Mouse (Mus musculus): Measurements from ENCODE around the gene Pbx4. TPM values are rescaled to one million over a fixed set of nuclear protein-coding genes. Genes with fewer than 3 reads are reported as not detected.
A peak's percentile ranks its signal among the peaks of the same experiment; 100 is the strongest.

The Pbx4 gene
- polyA plus RNA-seq, 1 experiment = 20.3 TPM

- H3K27ac ChIP-seq (ENCODE audit: insufficient read depth, low read length) = no peak overlapping the region
- no peak overlapping the region for H3K4me3 ChIP-seq (replicated peaks; ENCODE audit: insufficient read depth, low read depth, low read length)
- DNase-seq = peak in 1 of 2 experiments; percentile 57
- H3K4me1 ChIP-seq (ENCODE audit: control insufficient read depth, insufficient read depth, low read length) = peaks cover 17% of the 10 kb centered on the region
- H3K27me3 ChIP-seq (ENCODE audit: control insufficient read depth, insufficient read depth, low read length) = no peaks in the 10 kb centered on the region; the same call in 1 of the 2 replicates
- TF ChIP-seq POLR2A (IDR thresholded peaks at IDR 0.05; ENCODE audit: borderline replicate concordance, insufficient read depth, low read length) (no peak), CTCF (IDR thresholded peaks at IDR 0.05; ENCODE audit: borderline replicate concordance, insufficient read depth, low read depth, low read length) (peak; percentile 58)
- 36% methylated on average over 19 of the region's 19 CpGs for WGBS
Measured at GRCm38 (mm10) chr8:69890813-69891241, 58.5 kb downstream of the Pbx4 start.

- DNase-seq = peak in 1 of 2 experiments; percentile 48
- H3K27ac ChIP-seq (ENCODE audit: insufficient read depth, low read length) = no peak overlapping the region
- peak; percentile 48; the same call in 1 of the 2 replicates for TF ChIP-seq CTCF (IDR thresholded peaks at IDR 0.05; ENCODE audit: borderline replicate concordance, insufficient read depth, low read depth, low read length)
- no peak for TF ChIP-seq POLR2A (IDR thresholded peaks at IDR 0.05; ENCODE audit: borderline replicate concordance, insufficient read depth, low read length)
Measured at GRCm38 (mm10) chr8:69893863-69894262, 61.6 kb downstream of the Pbx4 start.

GRCm38 (mm10) chr8:69894836-69895332 lies 62.6 kb downstream of the Pbx4 start:
- H3K4me3 ChIP-seq (replicated peaks; ENCODE audit: insufficient read depth, low read depth, low read length) = no peak overlapping the region
- no peak for DNase-seq
- peaks cover 23% of the 10 kb centered on the region for H3K4me1 ChIP-seq (ENCODE audit: control insufficient read depth, insufficient read depth, low read length)
- TF ChIP-seq CTCF (IDR thresholded peaks at IDR 0.05; ENCODE audit: borderline replicate concordance, insufficient read depth, low read depth, low read length) = no peak
- no peak for TF ChIP-seq POLR2A (IDR thresholded peaks at IDR 0.05; ENCODE audit: borderline replicate concordance, insufficient read depth, low read length)
- no peak overlapping the region for H3K27ac ChIP-seq (ENCODE audit: insufficient read depth, low read length)
- no peaks in the 10 kb centered on the region for H3K27me3 ChIP-seq (ENCODE audit: control insufficient read depth, insufficient read depth, low read length)
- 52% methylated on average over 6 of the region's 6 CpGs for WGBS

More at GRCm38 (mm10) chr8:69893863-69894262, 61.6 kb downstream of the Pbx4 start:
- 30% methylated on average over 17 of the region's 17 CpGs for WGBS
- Histone ChIP-seq H3K4me3 (replicated peaks; ENCODE audit: insufficient read depth, low read depth, low read length) (no peak overlapping the region), H3K27me3 (ENCODE audit: control insufficient read depth, insufficient read depth, low read length) (no peaks in the 10 kb centered on the region), H3K4me1 (ENCODE audit: control insufficient read depth, insufficient read depth, low read length) (peaks cover 23% of the 10 kb centered on the region)

- 33% methylated on average over 4 of the region's 4 CpGs for WGBS
- H3K27me3 ChIP-seq (ENCODE audit: control insufficient read depth, insufficient read depth, low read length) = no peaks in the 10 kb centered on the region
- DNase-seq = no peak
- no peak overlapping the region for H3K27ac ChIP-seq (ENCODE audit: insufficient read depth, low read length)
- peaks cover 25% of the 10 kb centered on the region for H3K4me1 ChIP-seq (ENCODE audit: control insufficient read depth, insufficient read depth, low read length)
- no peak overlapping the region for H3K4me3 ChIP-seq (replicated peaks; ENCODE audit: insufficient read depth, low read depth, low read length)
- no peak for TF ChIP-seq CTCF (IDR thresholded peaks at IDR 0.05; ENCODE audit: borderline replicate concordance, insufficient read depth, low read depth, low read length)
- TF ChIP-seq POLR2A (IDR thresholded peaks at IDR 0.05; ENCODE audit: borderline replicate concordance, insufficient read depth, low read length) = no peak
Measured at GRCm38 (mm10) chr8:69895772-69896451, 63.6 kb downstream of the Pbx4 start.

- Histone ChIP-seq H3K27me3 (ENCODE audit: control insufficient read depth, insufficient read depth, low read length) (no peaks in the 10 kb centered on the region), H3K4me1 (ENCODE audit: control insufficient read depth, insufficient read depth, low read length) (peaks cover 29% of the 10 kb centered on the region), H3K4me3 (replicated peaks; ENCODE audit: insufficient read depth, low read depth, low read length) (no peak overlapping the region), H3K27ac (ENCODE audit: insufficient read depth, low read length) (no peak overlapping the region)
- 73% methylated on average over 6 of the region's 6 CpGs for WGBS
- TF ChIP-seq POLR2A (IDR thresholded peaks at IDR 0.05; ENCODE audit: borderline replicate concordance, insufficient read depth, low read length) (no peak), CTCF (IDR thresholded peaks at IDR 0.05; ENCODE audit: borderline replicate concordance, insufficient read depth, low read depth, low read length) (no peak)
- DNase-seq = no peak
Measured at GRCm38 (mm10) chr8:69897857-69898256, 65.6 kb downstream of the Pbx4 start.

DNA sequence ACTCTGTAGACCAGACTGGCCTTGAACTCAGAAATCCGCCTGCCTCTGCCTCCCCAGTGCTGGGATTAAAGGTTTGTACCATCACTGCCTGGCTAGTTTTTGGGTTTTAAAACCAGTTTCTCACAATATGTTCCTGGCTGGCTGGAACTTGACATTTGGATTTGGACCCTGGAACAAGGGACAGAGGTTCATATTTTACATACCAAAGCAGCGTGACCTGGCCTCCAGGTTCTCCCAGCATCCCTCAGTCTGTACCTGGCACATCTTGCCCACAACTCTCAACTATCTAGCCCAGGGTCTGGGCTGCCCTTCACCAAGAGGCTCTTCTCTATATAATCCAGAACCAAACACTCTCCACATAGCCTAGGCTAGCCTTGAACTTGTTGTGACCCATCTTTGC lies 67.6 kb downstream of the Pbx4 start:
- TF ChIP-seq CTCF (IDR thresholded peaks at IDR 0.05; ENCODE audit: borderline replicate concordance, insufficient read depth, low read depth, low read length) (no peak), POLR2A (IDR thresholded peaks at IDR 0.05; ENCODE audit: borderline replicate concordance, insufficient read depth, low read length) (no peak)
- H3K27me3 ChIP-seq (ENCODE audit: control insufficient read depth, insufficient read depth, low read length) = no peaks in the 10 kb centered on the region
- 87% methylated on average over 2 of the region's 2 CpGs for WGBS
- no peak for DNase-seq
- peaks cover 24% of the 10 kb centered on the region for H3K4me1 ChIP-seq (ENCODE audit: control insufficient read depth, insufficient read depth, low read length)
- H3K4me3 ChIP-seq (replicated peaks; ENCODE audit: insufficient read depth, low read depth, low read length) = no peak overlapping the region
- H3K27ac ChIP-seq (ENCODE audit: insufficient read depth, low read length) = no peak overlapping the region

DNA sequence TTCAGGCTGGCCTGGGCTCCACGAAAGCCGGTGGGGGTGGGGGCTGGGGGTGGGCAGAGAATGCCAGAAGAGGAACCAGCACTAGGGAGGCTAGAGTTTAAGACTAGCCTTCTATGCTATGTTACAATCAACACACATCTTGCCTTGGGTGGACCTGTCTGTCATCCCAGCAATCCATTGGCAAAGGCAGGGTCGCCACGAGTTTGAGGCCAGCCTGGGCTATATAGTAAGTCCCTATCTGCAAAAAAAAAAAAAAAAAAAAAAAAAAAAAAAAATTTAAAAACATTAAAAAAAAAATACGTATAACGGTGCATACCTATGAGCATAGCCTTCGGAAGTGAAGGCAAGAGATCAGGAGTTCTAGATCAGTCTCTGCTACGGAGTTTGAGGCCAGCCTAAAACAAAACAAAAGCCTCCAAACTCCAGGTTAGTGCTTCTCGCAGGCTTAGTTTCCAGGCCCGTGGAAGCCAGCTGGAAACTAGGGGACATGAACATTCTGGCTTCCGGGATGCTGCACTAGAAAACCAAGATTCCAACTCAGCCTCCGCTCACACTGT lies 68.7 kb downstream of the Pbx4 start:
- peak overlapping the region; percentile 89 for H3K4me3 ChIP-seq (replicated peaks; ENCODE audit: insufficient read depth, low read depth, low read length)
- 9% methylated on average over 12 of the region's 12 CpGs for WGBS
- no peak for DNase-seq
- TF ChIP-seq CTCF (IDR thresholded peaks at IDR 0.05; ENCODE audit: borderline replicate concordance, insufficient read depth, low read depth, low read length) (no peak), POLR2A (IDR thresholded peaks at IDR 0.05; ENCODE audit: borderline replicate concordance, insufficient read depth, low read length) (no peak)
- no peaks in the 10 kb centered on the region for H3K27me3 ChIP-seq (ENCODE audit: control insufficient read depth, insufficient read depth, low read length)
- peaks cover 20% of the 10 kb centered on the region for H3K4me1 ChIP-seq (ENCODE audit: control insufficient read depth, insufficient read depth, low read length)
- peak overlapping the region; percentile 88 for H3K27ac ChIP-seq (ENCODE audit: insufficient read depth, low read length)

All from cerebellum, adult 2 months (tissue).